Mouse (Mus musculus) embryo, embryonic 10 days (tissue): ENCODE results near the gene Sod1.
"Not testable (repeated sequence)": the region's sequence is repeated elsewhere in the genome, so short reads cannot be mapped to it uniquely, and the experiment has no call there.

Source experiments
- DNase-seq: peaks from one replicate; pipeline ENCODE4 v3.0.0-alpha.2; 2015; ENCODE audit warnings: low spot score

Sod1 gene

GRCm38 (mm10) chr16:90211767-90212166 is 8.8 kb upstream of the Sod1 start:
- no peak for DNase-seq

- no peak for DNase-seq
Measured at GRCm38 (mm10) chr16:90213477-90214339, 6.8 kb upstream of the Sod1 start.

- DNase-seq: no peak
Measured at GRCm38 (mm10) chr16:90214731-90215565, 5.6 kb upstream of the Sod1 start.

GRCm38 (mm10) chr16:90215879-90216278 is 4.7 kb upstream of the Sod1 start:
- not testable (repeated sequence) for DNase-seq

GRCm38 (mm10) chr16:90216414-90216813 is 4.1 kb upstream of the Sod1 start:
- no peak for DNase-seq

- no peak for DNase-seq
Measured at GRCm38 (mm10) chr16:90217356-90217755, 3.2 kb upstream of the Sod1 start.

- DNase-seq: no peak
Measured at GRCm38 (mm10) chr16:90217926-90218325, 2.6 kb upstream of the Sod1 start.

- not testable (repeated sequence) for DNase-seq
Measured at GRCm38 (mm10) chr16:90219445-90219844, 1.1 kb upstream of the Sod1 start.

GRCm38 (mm10) chr16:90220892-90221431 is 408 bp downstream of the Sod1 start:
- DNase-seq: peak; percentile 48

- no peak for DNase-seq
Measured at GRCm38 (mm10) chr16:90221441-90222070, 1.0 kb downstream of the Sod1 start.

- DNase-seq: no peak
Measured at GRCm38 (mm10) chr16:90229897-90230296, 9.3 kb downstream of the Sod1 start.

- no peak for DNase-seq
Measured at GRCm38 (mm10) chr16:90231302-90231701, 10.7 kb downstream of the Sod1 start.

- DNase-seq: no peak
Measured at GRCm38 (mm10) chr16:90233702-90234101, 13.1 kb downstream of the Sod1 start.

GRCm38 (mm10) chr16:90234617-90235016 is 14.1 kb downstream of the Sod1 start:
- DNase-seq: no peak

GRCm38 (mm10) chr16:90235188-90235587 is 14.6 kb downstream of the Sod1 start:
- DNase-seq: no peak

GRCm38 (mm10) chr16:90239128-90239746 is 18.7 kb downstream of the Sod1 start:
- no peak for DNase-seq

GRCm38 (mm10) chr16:90241875-90242274 is 21.3 kb downstream of the Sod1 start:
- DNase-seq: no peak

- DNase-seq: no peak
Measured at GRCm38 (mm10) chr16:90242426-90243304, 22.1 kb downstream of the Sod1 start.

- no peak for DNase-seq
Measured at GRCm38 (mm10) chr16:90250099-90250498, 29.5 kb downstream of the Sod1 start.

- not testable (repeated sequence) for DNase-seq
Measured at GRCm38 (mm10) chr16:90251256-90251655, 30.7 kb downstream of the Sod1 start.

- DNase-seq: no peak
Measured at GRCm38 (mm10) chr16:90252521-90252920, 32.0 kb downstream of the Sod1 start.
